Mouse (Mus musculus) limb, embryonic 11.5 days (tissue): ENCODE data around the gene Bptf. TPM values are rescaled to one million over a fixed set of nuclear protein-coding genes. Genes with fewer than 3 reads are reported as not detected.
A peak's percentile ranks its signal among the peaks of the same experiment; 100 is the strongest.

Experiments used
- ATAC-seq: fragments of 200-750 bp; cut with Nextera tagmentation; 2 replicates; pipeline ENCODE4 v1.8.0; 2017; ENCODE audit warnings: low read depth; ENCODE audit not compliant: insufficient number of reproducible peaks, low FRiP score, low TSS enrichment
- DNase-seq: peaks from one replicate; pipeline ENCODE4 v3.0.0-alpha.2; 2015; ENCODE audit warnings: low spot score
- H3K27ac ChIP-seq: fragments of 300-500 bp; sonication (generic); replicated peaks from 2 replicates; pipeline ENCODE4 v1.5.1; 2014; ENCODE audit warnings: low read depth, mild to moderate bottlenecking, low read length
- H3K27me3 ChIP-seq: fragments of 300-500 bp; sonication (generic); 2 replicates; pipeline ENCODE4 v1.6.1; 2014; ENCODE audit warnings: mild to moderate bottlenecking, low read length, mixed read lengths; ENCODE audit not compliant: control insufficient read depth, insufficient read depth
- H3K36me3 ChIP-seq: fragments of 300-500 bp; sonication (generic); 2 replicates; pipeline ENCODE4 v1.6.1; 2014; ENCODE audit warnings: mild to moderate bottlenecking, low read length, moderate library complexity, mixed read lengths; ENCODE audit not compliant: control insufficient read depth, insufficient read depth
- H3K4me1 ChIP-seq: fragments of 300-500 bp; sonication (generic); 2 replicates; pipeline ENCODE4 v1.6.1; 2014; ENCODE audit warnings: low read length, mixed read lengths; ENCODE audit not compliant: control insufficient read depth, insufficient read depth
- H3K4me2 ChIP-seq: fragments of 300-500 bp; sonication (generic); 2 replicates; pipeline ENCODE4 v1.6.1; 2014; ENCODE audit warnings: low read depth, mild to moderate bottlenecking, moderate library complexity; ENCODE audit not compliant: severe bottlenecking
- H3K4me3 ChIP-seq: fragments of 300-500 bp; sonication (generic); 2 replicates; pipeline ENCODE4 v1.5.1; 2014; ENCODE audit warnings: low read depth, low read length
- H3K9ac ChIP-seq: fragments of 300-500 bp; sonication (generic); 2 replicates; pipeline ENCODE4 v1.6.1; 2014; ENCODE audit warnings: mild to moderate bottlenecking, low read length
- H3K9me3 ChIP-seq: fragments of 300-500 bp; sonication (generic); 2 replicates; pipeline ENCODE4 v1.6.1; 2016; ENCODE audit warnings: low read length; ENCODE audit not compliant: control insufficient read depth
- WGBS: fragments of 180-500 bp; shearing (Covaris S2); extraction: QIAGEN DNeasy Blood & Tissue Kit; methylation state at CpG from one replicate; pipeline ENCODE4 v1.1.7; 2014; 5-methylcytosine and 5-hydroxymethylcytosine counted together
- polyA plus RNA-seq: library from polyadenylated mRNA; unstranded; fragments of >200 nt; fragmentation: Nextera tagmentation; extraction: Ambion mirVana; gene quantifications from 2 replicates; pipeline ENCODE4 v1.2.1, GENCODE M21; 2014

The Bptf gene
- polyA plus RNA-seq, 1 experiment from 2014 or later, result 44.1 TPM

- H3K4me1 ChIP-seq, result no peaks in the 10 kb centered on the region
Observed at GRCm38 (mm10) chr11:107044321-107044720, 87.6 kb downstream of the Bptf start.

GRCm38 (mm10) chr11:107043361-107043760 is 88.6 kb downstream of the Bptf start:
- ATAC-seq, result no peak
- no peaks in the 10 kb centered on the region for H3K4me1 ChIP-seq
- no peaks in the 10 kb centered on the region for H3K9me3 ChIP-seq
- H3K27ac ChIP-seq, result no peak overlapping the region
- WGBS, result 94% methylated on average over 11 of the region's 11 CpGs
- no peak for DNase-seq
- H3K9ac ChIP-seq, result no peak overlapping the region
- no peak overlapping the region for H3K4me3 ChIP-seq
- H3K36me3 ChIP-seq, result peaks cover 14% of the 10 kb centered on the region
- no peak overlapping the region for H3K4me2 ChIP-seq
- H3K27me3 ChIP-seq, result no peaks in the 10 kb centered on the region

More at GRCm38 (mm10) chr11:107044321-107044720, 87.6 kb downstream of the Bptf start:
- Histone ChIP-seq H3K36me3 (peaks cover 14% of the 10 kb centered on the region), H3K27ac (no peak overlapping the region), H3K9ac (no peak overlapping the region), H3K4me3 (no peak overlapping the region), H3K9me3 (no peaks in the 10 kb centered on the region), H3K27me3 (no peaks in the 10 kb centered on the region), H3K4me2 (no peak overlapping the region)
- WGBS, result 65% methylated on average over 5 of the region's 5 CpGs
- ATAC-seq (no peak), DNase-seq (peak; percentile 60)

GRCm38 (mm10) chr11:107041396-107041795 is 90.5 kb downstream of the Bptf start:
- Histone ChIP-seq H3K9me3 (no peaks in the 10 kb centered on the region), H3K27me3 (no peaks in the 10 kb centered on the region), H3K36me3 (peaks cover 8% of the 10 kb centered on the region; the same call in 1 of the 2 replicates), H3K4me1 (no peaks in the 10 kb centered on the region), H3K4me3 (no peak overlapping the region), H3K9ac (no peak overlapping the region), H3K27ac (no peak overlapping the region), H3K4me2 (no peak overlapping the region)
- ATAC-seq, result no peak
- 96% methylated on average over 3 of the region's 3 CpGs for WGBS
- DNase-seq, result no peak

- Histone ChIP-seq H3K36me3 (peaks cover 8% of the 10 kb centered on the region; the same call in 1 of the 2 replicates), H3K4me3 (no peak overlapping the region), H3K4me2 (no peak overlapping the region), H3K4me1 (no peaks in the 10 kb centered on the region), H3K9me3 (no peaks in the 10 kb centered on the region), H3K27ac (no peak overlapping the region), H3K9ac (no peak overlapping the region), H3K27me3 (no peaks in the 10 kb centered on the region)
- ATAC-seq, result no peak
- WGBS, result 93% methylated on average over 5 of the region's 5 CpGs
- no peak for DNase-seq
Observed at GRCm38 (mm10) chr11:107039417-107039816, 92.5 kb downstream of the Bptf start.

- Histone ChIP-seq H3K27ac (no peak overlapping the region), H3K4me1 (no peaks in the 10 kb centered on the region), H3K4me2 (no peak overlapping the region), H3K27me3 (no peaks in the 10 kb centered on the region), H3K9ac (no peak overlapping the region), H3K4me3 (no peak overlapping the region), H3K9me3 (no peaks in the 10 kb centered on the region), H3K36me3 (no peaks in the 10 kb centered on the region; the same call in 1 of the 2 replicates)
- ATAC-seq (no peak), DNase-seq (no peak)
- 84% methylated on average over 10 of the region's 10 CpGs for WGBS
Observed at GRCm38 (mm10) chr11:107034085-107034810, 97.7 kb downstream of the Bptf start.

- Histone ChIP-seq H3K4me1 (no peaks in the 10 kb centered on the region), H3K36me3 (no peaks in the 10 kb centered on the region), H3K27ac (no peak overlapping the region), H3K27me3 (0 out of 2 replicates have a peak, but pooled peaks cover under 1% of the 10 kb centered on the region), H3K4me3 (no peak overlapping the region), H3K9me3 (no peaks in the 10 kb centered on the region), H3K4me2 (no peak overlapping the region), H3K9ac (no peak overlapping the region)
- no peak for DNase-seq
- ATAC-seq, result no peak
- 55% methylated on average over 7 of the region's 7 CpGs for WGBS
Observed at GRCm38 (mm10) chr11:107031635-107032034, 100.3 kb downstream of the Bptf start.

GRCm38 (mm10) chr11:107029536-107029935 is 102.4 kb downstream of the Bptf start:
- H3K27ac ChIP-seq, result no peak overlapping the region
- peaks cover 9% of the 10 kb centered on the region; the same call in 1 of the 2 replicates for H3K4me1 ChIP-seq
- no peaks in the 10 kb centered on the region for H3K9me3 ChIP-seq
- H3K9ac ChIP-seq, result no peak overlapping the region
- H3K36me3 ChIP-seq, result no peaks in the 10 kb centered on the region
- DNase-seq (no peak), ATAC-seq (no peak)
- no peak overlapping the region for H3K4me3 ChIP-seq
- no peak overlapping the region for H3K4me2 ChIP-seq
- 0 out of 2 replicates have a peak, but pooled peaks cover 5% of the 10 kb centered on the region for H3K27me3 ChIP-seq
- WGBS, result 55% methylated on average over 19 of the region's 19 CpGs

DNA sequence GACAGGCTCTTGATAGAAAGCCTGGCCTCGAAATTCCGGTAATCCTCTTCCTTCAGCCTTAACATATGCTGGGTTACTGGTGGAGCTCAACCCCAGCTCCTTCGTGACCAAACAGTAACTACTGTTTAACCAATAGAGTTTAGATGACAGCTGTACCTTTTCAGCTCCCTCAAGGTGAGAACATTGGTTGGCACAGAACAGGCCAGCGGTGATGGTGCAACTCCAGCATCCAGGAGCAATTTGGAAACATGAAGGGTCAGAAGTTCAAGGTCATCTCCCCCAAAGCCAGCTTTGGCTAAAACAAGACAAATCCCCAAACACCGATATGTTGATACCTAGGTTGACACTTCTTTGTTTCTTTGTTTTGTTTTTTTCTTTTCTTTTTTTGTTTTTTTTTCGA is 103.2 kb downstream of the Bptf start:
- H3K9ac ChIP-seq, result peak overlapping the region; percentile 68; the same call in 1 of the 2 replicates
- ATAC-seq, result no peak
- H3K27ac ChIP-seq, result no peak overlapping the region

More for the DNA sequence above, 103.2 kb downstream of the Bptf start:
- peak overlapping the region; percentile 68 for H3K4me2 ChIP-seq
- H3K4me3 ChIP-seq, result no peak overlapping the region
- H3K27me3 ChIP-seq, result 0 out of 2 replicates have a peak, but pooled peaks cover 5% of the 10 kb centered on the region
- no peaks in the 10 kb centered on the region for H3K36me3 ChIP-seq
- WGBS, result 62% methylated on average over 6 of the region's 6 CpGs
- peaks cover 12% of the 10 kb centered on the region; the same call in 1 of the 2 replicates for H3K4me1 ChIP-seq
- DNase-seq, result no peak
- H3K9me3 ChIP-seq, result no peaks in the 10 kb centered on the region
